Mouse (Mus musculus) heart, embryonic 14.5 days (tissue): Measurements from ENCODE around the gene Cryzl1. TPM values are rescaled to one million over a fixed set of nuclear protein-coding genes. Genes with fewer than 3 reads are reported as not detected.
A peak's percentile ranks its signal among the peaks of the same experiment; 100 is the strongest.

Experiments
- ATAC-seq: fragments of 200-750 bp; cut with Nextera tagmentation; 2 replicates; pipeline ENCODE4 v1.8.0; 2017; ENCODE audit warnings: low read depth, moderate TSS enrichment; ENCODE audit not compliant: insufficient number of reproducible peaks, insufficient read depth, low FRiP score
- H3K27ac ChIP-seq, 2 experiments: fragments of 200-500 bp in 1 of 2; fragments of 300-500 bp in 1 of 2; sonication (generic) in 1 of 2; replicated peaks in 1 of 2; 2 replicates each; pipeline ENCODE4 v1.5.1; 2012 to 2014; ENCODE audit warnings: low read depth in 2 of 2, low read length in 2 of 2, control low read depth in 1 of 2, mild to moderate bottlenecking in 1 of 2, mixed read lengths in 1 of 2; ENCODE audit not compliant: control insufficient read depth in 1 of 2, insufficient read depth in 1 of 2
- H3K27me3 ChIP-seq: fragments of 300-500 bp; sonication (generic); 2 replicates; pipeline ENCODE4 v1.6.1; 2014; ENCODE audit warnings: mild to moderate bottlenecking, low read length, control low read depth; ENCODE audit not compliant: control insufficient read depth, insufficient read depth
- H3K36me3 ChIP-seq: fragments of 300-500 bp; sonication (generic); 2 replicates; pipeline ENCODE4 v1.6.1; 2014; ENCODE audit warnings: mild to moderate bottlenecking, control low read depth, low read length, mixed read lengths; ENCODE audit not compliant: control insufficient read depth, insufficient read depth
- H3K4me1 ChIP-seq, 2 experiments: fragments of 200-500 bp in 1 of 2; fragments of 300-500 bp in 1 of 2; sonication (generic) in 1 of 2; 2 replicates each; pipeline ENCODE4 v1.6.1; 2012 to 2014; ENCODE audit warnings: low read length in 2 of 2, control low read depth in 1 of 2, mixed read lengths in 1 of 2; ENCODE audit not compliant: control insufficient read depth in 2 of 2, insufficient read depth in 2 of 2
- H3K4me2 ChIP-seq: fragments of 300-500 bp; sonication (generic); 2 replicates; pipeline ENCODE4 v1.6.1; 2014; ENCODE audit warnings: mild to moderate bottlenecking, low read length
- H3K4me3 ChIP-seq, 2 experiments: fragments of 200-500 bp in 1 of 2; fragments of 300-500 bp in 1 of 2; sonication (generic) in 1 of 2; 2 replicates each; pipeline ENCODE4 v1.5.1; 2012 to 2014; ENCODE audit warnings: low read length in 2 of 2, mild to moderate bottlenecking in 2 of 2, control low read depth in 1 of 2, low read depth in 1 of 2, moderate library complexity in 1 of 2; ENCODE audit not compliant: control insufficient read depth in 1 of 2, insufficient read depth in 1 of 2
- H3K9ac ChIP-seq: fragments of 300-500 bp; sonication (generic); 2 replicates; pipeline ENCODE4 v1.6.1; 2014; ENCODE audit warnings: mild to moderate bottlenecking, low read length
- H3K9me3 ChIP-seq: fragments of 300-500 bp; sonication (generic); 2 replicates; pipeline ENCODE4 v1.6.1; 2016; ENCODE audit warnings: low read length, control low read depth; ENCODE audit not compliant: control insufficient read depth
- WGBS: fragments of 180-500 bp; shearing (Covaris S2); extraction: QIAGEN DNeasy Blood & Tissue Kit; methylation state at CpG from one replicate; pipeline ENCODE4 v1.1.7; 2014; 5-methylcytosine and 5-hydroxymethylcytosine counted together
- polyA plus RNA-seq: library from polyadenylated mRNA; unstranded; fragments of >200 nt; fragmentation: Nextera tagmentation; extraction: Ambion mirVana; gene quantifications from 2 replicates; pipeline ENCODE4 v1.2.1, GENCODE M21; 2014

The Cryzl1 gene
- polyA plus RNA-seq, 1 experiment from 2014 or later, result 60.3 TPM

DNA sequence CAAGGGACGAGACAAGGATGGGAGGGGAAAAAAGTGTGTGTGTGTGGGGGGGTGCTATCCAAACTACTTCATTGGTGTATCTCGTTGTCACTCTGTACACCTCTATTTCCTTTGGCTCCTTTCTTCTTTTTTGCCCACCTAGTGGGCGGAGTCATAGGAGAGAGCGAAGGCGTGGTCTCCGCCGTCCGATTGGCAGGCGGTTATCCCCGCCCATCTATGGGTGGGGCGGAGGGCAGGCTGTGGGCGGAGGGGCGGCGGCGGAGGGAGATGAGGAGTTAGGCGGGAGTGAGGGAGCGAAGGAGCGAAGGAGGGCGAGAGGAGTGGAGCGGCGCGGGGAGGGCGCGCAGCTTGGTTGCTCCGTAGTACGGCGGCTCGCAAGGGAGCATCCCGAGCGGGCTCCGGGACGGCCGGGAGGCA, 299 bp upstream of the Cryzl1 start, which contains the start of gene Itsn1:
TSS of gene Itsn1 (plus strand) at position 216 of the 417 bp plus-strand sequence.
- H3K9me3 ChIP-seq, result no peaks in the 10 kb centered on the region
- ATAC-seq, result peak; percentile 91
- peaks cover 5% of the 10 kb centered on the region; the same call in 1 of the 2 replicates for H3K36me3 ChIP-seq
- H3K4me1 ChIP-seq, result peaks cover 2 to 23% of the 10 kb centered on the region in 2 experiments
- peak within 1 kb of the TSS; percentile 77 for H3K4me2 ChIP-seq
- no peaks in the 10 kb centered on the region for H3K27me3 ChIP-seq
- peak within 1 kb of the TSS; percentile 87 for H3K9ac ChIP-seq
- 0% methylated on average over 29 of the region's 33 CpGs for WGBS
- H3K27ac ChIP-seq, result peak within 1 kb of the TSS; percentile 91 to 96
- peak within 1 kb of the TSS; percentile 81 to 97 for H3K4me3 ChIP-seq

- Histone ChIP-seq H3K9me3 (no peaks in the 10 kb centered on the region), H3K4me1 (peaks cover 2 to 23% of the 10 kb centered on the region in 2 experiments), H3K36me3 (peaks cover 9% of the 10 kb centered on the region; the same call in 1 of the 2 replicates), H3K4me3 (peak overlapping the region in 1 of 2 experiments; percentile 81; a peak in 2 of 4 replicates), H3K4me2 (peak overlapping the region; percentile 64), H3K9ac (peak overlapping the region; percentile 72; the same call in 1 of the 2 replicates), H3K27me3 (no peaks in the 10 kb centered on the region), H3K27ac (no peak overlapping the region; a peak in 1 of 4 replicates)
- no peak for ATAC-seq
- 92% methylated on average over 15 of the region's 15 CpGs for WGBS
Measured at GRCm38 (mm10) chr16:91727433-91727832, 1.3 kb downstream of the Cryzl1 start.

DNA sequence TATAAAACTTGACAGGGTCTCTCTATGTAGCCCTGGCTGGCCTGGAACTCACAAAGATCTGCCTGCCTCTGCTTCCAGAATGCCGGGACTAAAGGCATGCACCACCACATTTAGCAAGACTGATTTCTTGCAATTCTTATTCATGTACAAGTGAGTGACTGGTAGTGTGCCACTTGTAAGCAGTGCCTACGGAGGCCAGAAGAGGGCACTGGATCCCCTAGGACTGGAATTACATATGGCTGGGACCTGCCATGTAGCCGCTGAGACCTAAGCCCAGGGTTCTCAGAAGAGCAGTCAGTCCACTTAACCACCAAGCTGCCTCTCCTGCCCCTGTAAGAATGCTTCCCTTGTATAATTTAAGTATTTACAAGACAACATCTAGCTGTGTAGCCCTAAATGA, 4.5 kb downstream of the Cryzl1 start:
- H3K36me3 ChIP-seq, result peaks cover 22% of the 10 kb centered on the region
- H3K9ac ChIP-seq, result no peak overlapping the region
- H3K27me3 ChIP-seq, result no peaks in the 10 kb centered on the region
- H3K27ac ChIP-seq, result no peak overlapping the region
- no peak overlapping the region for H3K4me3 ChIP-seq
- 52% methylated on average over 3 of the region's 3 CpGs for WGBS
- no peak overlapping the region for H3K4me2 ChIP-seq
- ATAC-seq, result no peak
- H3K9me3 ChIP-seq, result no peaks in the 10 kb centered on the region
- H3K4me1 ChIP-seq, result peaks cover 2 to 8% of the 10 kb centered on the region in 2 experiments; a peak in 3 of 4 replicates

GRCm38 (mm10) chr16:91717399-91717798, 11.4 kb downstream of the Cryzl1 start:
- Histone ChIP-seq H3K9me3 (no peaks in the 10 kb centered on the region), H3K4me2 (no peak overlapping the region), H3K27me3 (no peaks in the 10 kb centered on the region), H3K27ac (no peak overlapping the region), H3K4me1 (no peaks in the 10 kb centered on the region; a peak in 1 of 4 replicates), H3K4me3 (no peak overlapping the region), H3K36me3 (peaks cover 54% of the 10 kb centered on the region), H3K9ac (no peak overlapping the region)
- no peak for ATAC-seq
- WGBS, result 61% methylated on average over 4 of the region's 4 CpGs

DNA sequence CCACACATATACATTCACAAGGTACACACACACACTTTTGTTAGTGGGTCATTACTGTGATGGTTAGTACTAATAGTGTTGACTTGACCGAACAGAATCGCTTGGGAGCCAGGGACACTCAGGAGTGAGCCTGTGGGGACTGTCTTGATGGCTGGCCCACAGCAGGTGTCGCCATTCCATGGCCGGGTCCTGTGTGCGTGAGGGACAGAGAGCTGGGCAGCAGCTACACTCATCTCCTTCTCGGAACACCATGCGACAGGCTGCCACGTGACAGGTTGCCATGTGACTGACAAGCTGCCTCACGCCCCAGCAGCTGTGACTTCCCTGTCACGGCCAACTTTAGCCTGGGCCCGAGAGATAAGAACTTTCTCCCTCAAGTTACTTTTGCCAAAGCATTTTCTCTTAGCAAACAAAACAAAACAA, 11.8 kb downstream of the Cryzl1 start:
- Histone ChIP-seq H3K4me2 (no peak overlapping the region), H3K27ac (no peak overlapping the region), H3K27me3 (no peaks in the 10 kb centered on the region), H3K4me3 (no peak overlapping the region), H3K9ac (no peak overlapping the region), H3K9me3 (no peaks in the 10 kb centered on the region), H3K4me1 (no peaks in the 10 kb centered on the region; a peak in 1 of 4 replicates), H3K36me3 (peaks cover 58% of the 10 kb centered on the region)
- ATAC-seq, result peak; percentile 68; the same call in 1 of the 2 replicates
- 51% methylated on average over 11 of the region's 11 CpGs for WGBS

GRCm38 (mm10) chr16:91710241-91710640, 18.5 kb downstream of the Cryzl1 start:
- WGBS, result 74% methylated on average over 7 of the region's 7 CpGs

GRCm38 (mm10) chr16:91704603-91705340, 24.0 kb downstream of the Cryzl1 start:
- Histone ChIP-seq H3K4me1 (no peaks in the 10 kb centered on the region), H3K4me3 (no peak overlapping the region), H3K27ac (no peak overlapping the region), H3K9me3 (no peaks in the 10 kb centered on the region), H3K4me2 (no peak overlapping the region), H3K9ac (no peak overlapping the region), H3K27me3 (no peaks in the 10 kb centered on the region), H3K36me3 (peaks cover 68% of the 10 kb centered on the region)
- no peak for ATAC-seq
- WGBS, result 79% methylated on average over 14 of the region's 14 CpGs

More at GRCm38 (mm10) chr16:91710241-91710640, 18.5 kb downstream of the Cryzl1 start:
- H3K27ac ChIP-seq, result no peak overlapping the region
- H3K9me3 ChIP-seq, result no peaks in the 10 kb centered on the region
- H3K27me3 ChIP-seq, result no peaks in the 10 kb centered on the region
- H3K4me3 ChIP-seq, result no peak overlapping the region
- peaks cover 89% of the 10 kb centered on the region for H3K36me3 ChIP-seq
- no peak for ATAC-seq
- no peak overlapping the region for H3K4me2 ChIP-seq
- no peak overlapping the region for H3K9ac ChIP-seq
- H3K4me1 ChIP-seq, result no peaks in the 10 kb centered on the region
